Mouse (Mus musculus): Measurements from ENCODE around the gene Vstm2a. TPM values are rescaled to one million over a fixed set of nuclear protein-coding genes. Genes with fewer than 3 reads are reported as not detected.
A peak's percentile ranks its signal among the peaks of the same experiment; 100 is the strongest.

Gene Vstm2a
- 1.2 and 1.3 TPM in 2 replicates for total RNA-seq (2012; rRNA removed)

DNA sequence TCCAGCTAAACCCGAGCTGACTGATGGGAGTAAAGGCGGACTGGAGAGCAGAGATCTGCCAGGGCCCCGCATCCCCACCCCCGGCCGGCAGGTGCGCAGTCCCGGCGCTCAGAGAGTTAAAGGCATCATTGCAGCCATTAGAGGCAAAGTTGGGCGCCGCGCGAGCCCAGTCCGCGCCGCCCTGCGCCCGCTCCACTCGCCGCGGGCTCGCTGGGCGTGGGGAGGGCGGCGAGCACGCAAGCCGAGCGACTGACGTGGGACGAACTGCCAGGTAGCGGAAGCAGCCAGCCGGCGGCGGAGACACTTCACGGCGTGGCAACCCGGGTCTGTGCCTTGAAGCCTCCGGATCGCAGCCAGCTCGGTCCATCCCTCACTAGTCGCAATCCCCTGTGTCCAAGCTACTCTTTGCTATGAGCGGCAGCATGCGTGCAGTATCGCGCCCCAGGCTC, at the start of gene Vstm2a:
TSS of gene Vstm2a (plus strand) at position 252 of the 449 bp plus-strand sequence.
- no peak within 1 kb of the TSS for H3K27ac ChIP-seq (ENCODE audit: insufficient read depth, low read depth, low read length, poor library complexity, severe bottlenecking)
- peak; percentile 40 for DNase-seq (ENCODE audit: low read depth, low spot score)
- H3K4me1 ChIP-seq (ENCODE audit: control insufficient read depth in 2 of 2, insufficient read depth in 2 of 2, low read length in 2 of 2, poor library complexity in 1 of 2), result no peaks in the 10 kb centered on the region
- peak within 1 kb of the TSS; percentile 69 for H3K9ac ChIP-seq (ENCODE audit: insufficient read depth, low read depth, low read length, poor library complexity, severe bottlenecking)
- no peak for TF ChIP-seq CHD2 (IDR thresholded peaks at IDR 0.05; ENCODE audit: low read depth, low read length)
- TF ChIP-seq HCFC1 (IDR thresholded peaks at IDR 0.05; ENCODE audit: borderline replicate concordance, insufficient read depth, low read length), result no peak
- TF ChIP-seq ZC3H11A (IDR thresholded peaks at IDR 0.05; ENCODE audit: borderline replicate concordance, low read depth, low read length), result no peak
- TF ChIP-seq ZNF384 (IDR thresholded peaks at IDR 0.05; ENCODE audit: low read depth, low read length), result no peak
- TF ChIP-seq MAFK (IDR thresholded peaks at IDR 0.05; ENCODE audit: insufficient read depth, low read depth, low read length), result no peak
- H3K9me3 ChIP-seq (ENCODE audit: control insufficient read depth, insufficient read depth, low read depth, low read length), result no peaks in the 10 kb centered on the region
- H3K36me3 ChIP-seq (ENCODE audit: control insufficient read depth, insufficient read depth, low read length, poor library complexity, severe bottlenecking), result no peaks in the 10 kb centered on the region
- in situ Hi-C loops (cut with MboI; ENCODE audit: low sequenced_read_pairs in 2 of 2, unreplicated experiment in 2 of 2), result no loop called here
- peak within 1 kb of the TSS; percentile 69 to 84 for H3K4me3 ChIP-seq (ENCODE audit: insufficient read depth in 1 of 2, low read depth in 1 of 2, low read length in 2 of 2, poor library complexity in 1 of 2, severe bottlenecking in 1 of 2)

GRCm38 (mm10) chr11:16257011-16257410, 513 bp upstream of the Vstm2a start:
- in situ Hi-C loops (cut with MboI; ENCODE audit: low sequenced_read_pairs in 2 of 2, unreplicated experiment in 2 of 2), result no loop called here
- TF ChIP-seq CHD2 (IDR thresholded peaks at IDR 0.05; ENCODE audit: low read depth, low read length), result no peak
- TF ChIP-seq MAFK (IDR thresholded peaks at IDR 0.05; ENCODE audit: insufficient read depth, low read depth, low read length), result no peak
- no peak for TF ChIP-seq ZC3H11A (IDR thresholded peaks at IDR 0.05; ENCODE audit: borderline replicate concordance, low read depth, low read length)
- no peak for TF ChIP-seq ZNF384 (IDR thresholded peaks at IDR 0.05; ENCODE audit: low read depth, low read length)
- no peak for TF ChIP-seq HCFC1 (IDR thresholded peaks at IDR 0.05; ENCODE audit: borderline replicate concordance, insufficient read depth, low read length)
- no peak for DNase-seq (ENCODE audit: low read depth, low spot score)
- Histone ChIP-seq H3K4me1 (ENCODE audit: control insufficient read depth in 2 of 2, insufficient read depth in 2 of 2, low read length in 2 of 2, poor library complexity in 1 of 2) (no peaks in the 10 kb centered on the region), H3K4me3 (ENCODE audit: insufficient read depth in 1 of 2, low read depth in 1 of 2, low read length in 2 of 2, poor library complexity in 1 of 2, severe bottlenecking in 1 of 2) (peak overlapping the region; percentile 69 to 84), H3K36me3 (ENCODE audit: control insufficient read depth, insufficient read depth, low read length, poor library complexity, severe bottlenecking) (no peaks in the 10 kb centered on the region), H3K27ac (ENCODE audit: insufficient read depth, low read depth, low read length, poor library complexity, severe bottlenecking) (no peak overlapping the region), H3K9ac (ENCODE audit: insufficient read depth, low read depth, low read length, poor library complexity, severe bottlenecking) (peak overlapping the region; percentile 69; the same call in 1 of the 2 replicates), H3K9me3 (ENCODE audit: control insufficient read depth, insufficient read depth, low read depth, low read length) (no peaks in the 10 kb centered on the region)

- Histone ChIP-seq H3K27ac (ENCODE audit: insufficient read depth, low read depth, low read length, poor library complexity, severe bottlenecking) (no peak overlapping the region), H3K9ac (ENCODE audit: insufficient read depth, low read depth, low read length, poor library complexity, severe bottlenecking) (no peak overlapping the region), H3K4me1 (ENCODE audit: control insufficient read depth in 2 of 2, insufficient read depth in 2 of 2, low read length in 2 of 2, poor library complexity in 1 of 2) (no peaks in the 10 kb centered on the region), H3K36me3 (ENCODE audit: control insufficient read depth, insufficient read depth, low read length, poor library complexity, severe bottlenecking) (no peaks in the 10 kb centered on the region), H3K4me3 (ENCODE audit: insufficient read depth in 1 of 2, low read depth in 1 of 2, low read length in 2 of 2, poor library complexity in 1 of 2, severe bottlenecking in 1 of 2) (no peak overlapping the region), H3K9me3 (ENCODE audit: control insufficient read depth, insufficient read depth, low read depth, low read length) (no peaks in the 10 kb centered on the region)
- no peak for DNase-seq (ENCODE audit: low read depth, low spot score)
- no peak for TF ChIP-seq HCFC1 (IDR thresholded peaks at IDR 0.05; ENCODE audit: borderline replicate concordance, insufficient read depth, low read length)
- TF ChIP-seq ZNF384 (IDR thresholded peaks at IDR 0.05; ENCODE audit: low read depth, low read length), result no peak
- no peak for TF ChIP-seq ZC3H11A (IDR thresholded peaks at IDR 0.05; ENCODE audit: borderline replicate concordance, low read depth, low read length)
- TF ChIP-seq MAFK (IDR thresholded peaks at IDR 0.05; ENCODE audit: insufficient read depth, low read depth, low read length), result no peak
- TF ChIP-seq CHD2 (IDR thresholded peaks at IDR 0.05; ENCODE audit: low read depth, low read length), result no peak
- in situ Hi-C loops (cut with MboI; ENCODE audit: low sequenced_read_pairs in 2 of 2, unreplicated experiment in 2 of 2), result no loop called here
Observed at GRCm38 (mm10) chr11:16258300-16258699, 776 bp downstream of the Vstm2a start.

DNA sequence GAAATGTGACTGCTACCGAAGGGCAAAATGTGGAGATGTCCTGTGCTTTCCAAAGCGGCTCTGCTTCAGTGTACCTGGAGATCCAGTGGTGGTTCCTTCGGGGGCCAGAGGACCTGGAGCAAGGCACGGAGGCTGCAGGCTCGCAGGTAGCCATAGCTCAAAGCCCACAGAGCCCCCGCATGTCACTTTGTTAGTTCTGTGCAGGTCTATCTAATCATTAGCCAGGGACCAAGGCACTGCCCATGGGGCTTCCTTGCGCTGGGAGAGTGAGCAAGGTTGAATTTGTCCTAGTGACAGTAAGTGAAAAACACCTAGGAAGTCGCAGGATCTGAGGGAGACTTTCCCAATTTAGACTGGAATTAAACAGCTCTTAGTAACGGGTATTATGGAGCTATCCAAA, 2.4 kb downstream of the Vstm2a start:
- DNase-seq (ENCODE audit: low read depth, low spot score), result no peak
- Histone ChIP-seq H3K4me3 (ENCODE audit: insufficient read depth in 1 of 2, low read depth in 1 of 2, low read length in 2 of 2, poor library complexity in 1 of 2, severe bottlenecking in 1 of 2) (no peak overlapping the region), H3K9ac (ENCODE audit: insufficient read depth, low read depth, low read length, poor library complexity, severe bottlenecking) (no peak overlapping the region), H3K27ac (ENCODE audit: insufficient read depth, low read depth, low read length, poor library complexity, severe bottlenecking) (no peak overlapping the region), H3K9me3 (ENCODE audit: control insufficient read depth, insufficient read depth, low read depth, low read length) (no peaks in the 10 kb centered on the region), H3K36me3 (ENCODE audit: control insufficient read depth, insufficient read depth, low read length, poor library complexity, severe bottlenecking) (no peaks in the 10 kb centered on the region), H3K4me1 (ENCODE audit: control insufficient read depth in 2 of 2, insufficient read depth in 2 of 2, low read length in 2 of 2, poor library complexity in 1 of 2) (no peaks in the 10 kb centered on the region)
- TF ChIP-seq ZC3H11A (IDR thresholded peaks at IDR 0.05; ENCODE audit: borderline replicate concordance, low read depth, low read length), result no peak
- no peak for TF ChIP-seq MAFK (IDR thresholded peaks at IDR 0.05; ENCODE audit: insufficient read depth, low read depth, low read length)
- no peak for TF ChIP-seq HCFC1 (IDR thresholded peaks at IDR 0.05; ENCODE audit: borderline replicate concordance, insufficient read depth, low read length)
- TF ChIP-seq ZNF384 (IDR thresholded peaks at IDR 0.05; ENCODE audit: low read depth, low read length), result no peak
- TF ChIP-seq CHD2 (IDR thresholded peaks at IDR 0.05; ENCODE audit: low read depth, low read length), result no peak
- in situ Hi-C loops (cut with MboI; ENCODE audit: low sequenced_read_pairs in 2 of 2, unreplicated experiment in 2 of 2), result no loop called here

Data from ES-E14 (cell line).